Mouse (Mus musculus) central nervous system, embryonic 18 days (tissue): ENCODE measurements around the gene Nrip1. TPM values are rescaled to one million over a fixed set of nuclear protein-coding genes. Genes with fewer than 3 reads are reported as not detected.

Source experiments
- polyA plus RNA-seq: library from polyadenylated mRNA; depleted of rRNA; stranded (reverse); fragments of >200 nt; gene quantifications from 2 replicates; pipeline ENCODE4 v1.2.3, GENCODE M21; 2012; rRNA removed

Gene Nrip1
- polyA plus RNA-seq, result 6.3 and 6.4 TPM in 2 replicates

GRCm38 (mm10) chr16:76373671-76374091, at the start of gene Nrip1:
TSS of gene Nrip1 (minus strand) at chr16:76373827.

